Mouse (Mus musculus): ENCODE results near the gene Pde4b. TPM values are rescaled to one million over a fixed set of nuclear protein-coding genes. Genes with fewer than 3 reads are reported as not detected.

The Pde4b gene
- polyA plus RNA-seq, 1 experiment from 2014 or later: 14.6 TPM

DNA sequence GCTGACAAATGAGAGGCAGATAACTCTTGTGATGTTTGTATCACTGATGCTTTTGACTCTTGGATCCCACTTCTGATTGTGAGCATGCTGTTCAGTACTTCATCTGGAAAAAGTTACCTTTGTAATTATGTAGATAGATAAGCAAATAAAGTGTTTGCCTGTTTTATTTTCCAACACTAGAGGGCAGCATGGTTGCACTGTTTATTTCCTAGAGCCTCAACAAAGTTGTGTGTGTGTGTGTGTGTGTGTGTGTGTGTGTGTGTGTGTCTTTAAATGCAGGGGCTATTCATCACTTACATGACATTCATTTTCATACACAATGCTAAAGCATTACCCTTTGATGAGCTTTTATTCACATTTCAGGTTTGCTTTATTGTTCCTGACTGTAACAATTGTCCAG lies 139.4 kb downstream of the Pde4b start:
- no peak overlapping the region for H3K4me3 ChIP-seq (ENCODE audit: low read depth, low read length)
- H3K9ac ChIP-seq (ENCODE audit: low read length): no peak overlapping the region
- DNase-seq (ENCODE audit: low spot score): no peak

GRCm38 (mm10) chr4:102228953-102229586 lies 141.7 kb downstream of the Pde4b start:
- no peaks in the 10 kb centered on the region for H3K27me3 ChIP-seq (replicated peaks; ENCODE audit: control insufficient read depth, insufficient read depth, low read length)
- ATAC-seq (replicated peaks; ENCODE audit: low FRiP score, low TSS enrichment, low read depth) (no peak), DNase-seq (ENCODE audit: low spot score) (peak; percentile 69)
- H3K4me2 ChIP-seq (ENCODE audit: low read length): no peak overlapping the region
- H3K27ac ChIP-seq (ENCODE audit: low read depth): no peak overlapping the region
- no peaks in the 10 kb centered on the region for H3K4me1 ChIP-seq (replicated peaks; ENCODE audit: control insufficient read depth, insufficient read depth, low read length)
- no peak overlapping the region for H3K9ac ChIP-seq (ENCODE audit: low read length)
- 46% methylated on average over 7 of the region's 7 CpGs for WGBS
- no peak overlapping the region for H3K4me3 ChIP-seq (ENCODE audit: low read depth, low read length)
- H3K9me3 ChIP-seq (ENCODE audit: control insufficient read depth, low read length): no peaks in the 10 kb centered on the region
- no peaks in the 10 kb centered on the region for H3K36me3 ChIP-seq (ENCODE audit: control insufficient read depth, insufficient read depth, low read length)

More for the DNA sequence above, 139.4 kb downstream of the Pde4b start:
- H3K4me2 ChIP-seq (ENCODE audit: low read length): no peak overlapping the region
- ATAC-seq (replicated peaks; ENCODE audit: low FRiP score, low TSS enrichment, low read depth): no peak
- H3K27me3 ChIP-seq (replicated peaks; ENCODE audit: control insufficient read depth, insufficient read depth, low read length): no peaks in the 10 kb centered on the region
- no peaks in the 10 kb centered on the region for H3K9me3 ChIP-seq (ENCODE audit: control insufficient read depth, low read length)
- H3K36me3 ChIP-seq (ENCODE audit: control insufficient read depth, insufficient read depth, low read length): no peaks in the 10 kb centered on the region
- H3K27ac ChIP-seq (ENCODE audit: low read depth): no peak overlapping the region
- H3K4me1 ChIP-seq (replicated peaks; ENCODE audit: control insufficient read depth, insufficient read depth, low read length): no peaks in the 10 kb centered on the region

DNA sequence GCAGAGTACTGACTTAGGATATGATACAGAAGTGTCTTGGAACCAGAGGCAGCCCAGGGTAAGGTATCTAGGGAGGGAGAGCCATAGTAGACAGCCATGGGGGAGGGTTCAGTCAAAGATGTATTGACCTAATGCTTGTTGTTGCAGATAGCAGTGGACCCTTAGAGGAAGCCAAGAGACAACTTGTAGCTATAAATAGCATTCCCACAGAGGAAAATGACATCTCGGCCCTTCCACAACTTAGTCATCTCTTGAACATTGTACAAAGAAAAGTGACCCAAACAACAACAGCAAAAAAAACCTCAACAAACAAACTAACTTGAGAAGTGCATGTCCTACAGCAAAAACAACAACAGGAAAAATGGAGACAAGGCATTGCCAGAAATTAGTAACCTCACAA lies 143.6 kb downstream of the Pde4b start:
- H3K4me3 ChIP-seq (ENCODE audit: low read depth, low read length): no peak overlapping the region
- H3K4me2 ChIP-seq (ENCODE audit: low read length): no peak overlapping the region
- no peak overlapping the region for H3K27ac ChIP-seq (ENCODE audit: low read depth)
- H3K9me3 ChIP-seq (ENCODE audit: control insufficient read depth, low read length): no peaks in the 10 kb centered on the region
- no peak overlapping the region for H3K9ac ChIP-seq (ENCODE audit: low read length)
- no peaks in the 10 kb centered on the region for H3K27me3 ChIP-seq (replicated peaks; ENCODE audit: control insufficient read depth, insufficient read depth, low read length)
- H3K36me3 ChIP-seq (ENCODE audit: control insufficient read depth, insufficient read depth, low read length): no peaks in the 10 kb centered on the region
- 57% methylated on average over 1 of the region's 1 CpGs for WGBS
- ATAC-seq (replicated peaks; ENCODE audit: low FRiP score, low TSS enrichment, low read depth): no peak
- H3K4me1 ChIP-seq (replicated peaks; ENCODE audit: control insufficient read depth, insufficient read depth, low read length): no peaks in the 10 kb centered on the region
- no peak for DNase-seq (ENCODE audit: low spot score)

DNA sequence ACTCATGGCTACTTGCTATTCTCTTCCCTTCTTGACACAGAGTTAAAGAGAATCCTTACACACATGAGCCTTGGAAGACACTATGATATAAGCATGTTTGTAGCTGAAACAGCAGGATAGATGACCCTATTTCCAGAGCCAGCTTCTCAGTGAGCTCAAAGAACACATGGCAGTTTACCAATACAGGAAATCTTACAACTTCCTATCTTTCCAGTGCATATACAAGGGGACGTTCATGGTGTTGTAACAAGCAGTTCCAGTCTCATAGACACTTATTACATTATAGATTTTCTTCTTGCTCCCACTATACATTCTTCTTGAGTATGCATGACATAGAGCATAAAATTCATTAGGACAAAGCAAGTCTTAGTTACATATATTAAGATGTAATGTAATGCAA lies 146.3 kb downstream of the Pde4b start:
- H3K4me3 ChIP-seq (ENCODE audit: low read depth, low read length): no peak overlapping the region
- no peaks in the 10 kb centered on the region for H3K9me3 ChIP-seq (ENCODE audit: control insufficient read depth, low read length)
- no peak for ATAC-seq (replicated peaks; ENCODE audit: low FRiP score, low TSS enrichment, low read depth)
- H3K27me3 ChIP-seq (replicated peaks; ENCODE audit: control insufficient read depth, insufficient read depth, low read length): no peaks in the 10 kb centered on the region
- no peak overlapping the region for H3K27ac ChIP-seq (ENCODE audit: low read depth)
- DNase-seq (ENCODE audit: low spot score): no peak
- WGBS: 71% methylated on average over 1 of the region's 1 CpGs
- H3K9ac ChIP-seq (ENCODE audit: low read length): no peak overlapping the region
- no peaks in the 10 kb centered on the region for H3K36me3 ChIP-seq (ENCODE audit: control insufficient read depth, insufficient read depth, low read length)
- H3K4me2 ChIP-seq (ENCODE audit: low read length): no peak overlapping the region
- no peaks in the 10 kb centered on the region for H3K4me1 ChIP-seq (replicated peaks; ENCODE audit: control insufficient read depth, insufficient read depth, low read length)

GRCm38 (mm10) chr4:102235151-102235550 lies 147.8 kb downstream of the Pde4b start:
- H3K36me3 ChIP-seq (ENCODE audit: control insufficient read depth, insufficient read depth, low read length): no peaks in the 10 kb centered on the region
- H3K27me3 ChIP-seq (replicated peaks; ENCODE audit: control insufficient read depth, insufficient read depth, low read length): no peaks in the 10 kb centered on the region
- no peak overlapping the region for H3K27ac ChIP-seq (ENCODE audit: low read depth)
- H3K9ac ChIP-seq (ENCODE audit: low read length): no peak overlapping the region
- H3K4me2 ChIP-seq (ENCODE audit: low read length): no peak overlapping the region
- 0 out of 2 replicates have a peak, but pooled peaks cover 4% of the 10 kb centered on the region for H3K4me1 ChIP-seq (replicated peaks; ENCODE audit: control insufficient read depth, insufficient read depth, low read length)
- H3K9me3 ChIP-seq (ENCODE audit: control insufficient read depth, low read length): no peaks in the 10 kb centered on the region
- ATAC-seq (replicated peaks; ENCODE audit: low FRiP score, low TSS enrichment, low read depth) (no peak), DNase-seq (ENCODE audit: low spot score) (no peak)
- no peak overlapping the region for H3K4me3 ChIP-seq (ENCODE audit: low read depth, low read length)
- 68% methylated on average over 2 of the region's 2 CpGs for WGBS

- ATAC-seq (replicated peaks; ENCODE audit: low FRiP score, low TSS enrichment, low read depth): no peak
- WGBS: 55% methylated on average over 2 of the region's 2 CpGs
- Histone ChIP-seq H3K4me2 (ENCODE audit: low read length) (no peak overlapping the region), H3K27ac (ENCODE audit: low read depth) (no peak overlapping the region), H3K4me1 (replicated peaks; ENCODE audit: control insufficient read depth, insufficient read depth, low read length) (peaks cover 16% of the 10 kb centered on the region), H3K9ac (ENCODE audit: low read length) (no peak overlapping the region), H3K4me3 (ENCODE audit: low read depth, low read length) (no peak overlapping the region), H3K27me3 (replicated peaks; ENCODE audit: control insufficient read depth, insufficient read depth, low read length) (no peaks in the 10 kb centered on the region), H3K9me3 (ENCODE audit: control insufficient read depth, low read length) (no peaks in the 10 kb centered on the region), H3K36me3 (ENCODE audit: control insufficient read depth, insufficient read depth, low read length) (no peaks in the 10 kb centered on the region)
- no peak for DNase-seq (ENCODE audit: low spot score)
These were observed 151.8 kb downstream of the Pde4b start for GRCm38 (mm10) chr4:102239102-102239501.

GRCm38 (mm10) chr4:102239657-102240390 lies 152.5 kb downstream of the Pde4b start:
- 54% methylated on average over 12 of the region's 12 CpGs for WGBS
- H3K9me3 ChIP-seq (ENCODE audit: control insufficient read depth, low read length): no peaks in the 10 kb centered on the region
- H3K4me1 ChIP-seq (replicated peaks; ENCODE audit: control insufficient read depth, insufficient read depth, low read length): peaks cover 16% of the 10 kb centered on the region
- ATAC-seq (replicated peaks; ENCODE audit: low FRiP score, low TSS enrichment, low read depth) (no peak), DNase-seq (ENCODE audit: low spot score) (no peak)
- no peaks in the 10 kb centered on the region for H3K36me3 ChIP-seq (ENCODE audit: control insufficient read depth, insufficient read depth, low read length)
- H3K4me3 ChIP-seq (ENCODE audit: low read depth, low read length): no peak overlapping the region
- H3K4me2 ChIP-seq (ENCODE audit: low read length): no peak overlapping the region
- no peak overlapping the region for H3K27ac ChIP-seq (ENCODE audit: low read depth)
- no peaks in the 10 kb centered on the region for H3K27me3 ChIP-seq (replicated peaks; ENCODE audit: control insufficient read depth, insufficient read depth, low read length)
- no peak overlapping the region for H3K9ac ChIP-seq (ENCODE audit: low read length)

- H3K4me1 ChIP-seq (replicated peaks; ENCODE audit: control insufficient read depth, insufficient read depth, low read length): peaks cover 16% of the 10 kb centered on the region
- H3K27ac ChIP-seq (ENCODE audit: low read depth): no peak overlapping the region
- no peak overlapping the region for H3K4me3 ChIP-seq (ENCODE audit: low read depth, low read length)
- no peak overlapping the region for H3K9ac ChIP-seq (ENCODE audit: low read length)
- ATAC-seq (replicated peaks; ENCODE audit: low FRiP score, low TSS enrichment, low read depth) (no peak), DNase-seq (ENCODE audit: low spot score) (no peak)
- no peaks in the 10 kb centered on the region for H3K27me3 ChIP-seq (replicated peaks; ENCODE audit: control insufficient read depth, insufficient read depth, low read length)
- H3K4me2 ChIP-seq (ENCODE audit: low read length): no peak overlapping the region
- no peaks in the 10 kb centered on the region for H3K9me3 ChIP-seq (ENCODE audit: control insufficient read depth, low read length)
- WGBS: 52% methylated on average over 8 of the region's 8 CpGs
- H3K36me3 ChIP-seq (ENCODE audit: control insufficient read depth, insufficient read depth, low read length): no peaks in the 10 kb centered on the region
These were observed 153.5 kb downstream of the Pde4b start for GRCm38 (mm10) chr4:102240754-102241427.

All from intestine, embryonic 14.5 days (tissue).